Mouse (Mus musculus) embryonic facial prominence, embryonic 11.5 days (tissue): ENCODE results near the gene Dennd4b. TPM values are rescaled to one million over a fixed set of nuclear protein-coding genes. Genes with fewer than 3 reads are reported as not detected.
A peak's percentile ranks its signal among the peaks of the same experiment; 100 is the strongest.
"Not testable (repeated sequence)": the region's sequence is repeated elsewhere in the genome, so short reads cannot be mapped to it uniquely, and the experiment has no call there.

Source experiments
- ATAC-seq: fragments of 200-750 bp; cut with Nextera tagmentation; replicated peaks from 2 replicates; pipeline ENCODE4 v1.8.0; 2017; ENCODE audit warnings: low read depth; ENCODE audit not compliant: insufficient number of reproducible peaks, low FRiP score, low TSS enrichment
- DNase-seq: peaks from one replicate; pipeline ENCODE4 v3.0.0-alpha.2; 2015; ENCODE audit warnings: low spot score
- H3K27ac ChIP-seq: fragments of 300-500 bp; sonication (generic); replicated peaks from 2 replicates; pipeline ENCODE4 v1.5.1; 2014; ENCODE audit warnings: mild to moderate bottlenecking, low read depth, low read length, control low read depth
- H3K27me3 ChIP-seq: fragments of 300-500 bp; sonication (generic); 2 replicates; pipeline ENCODE4 v1.6.1; 2014; ENCODE audit warnings: mild to moderate bottlenecking, low read length, moderate library complexity, mixed read lengths; ENCODE audit not compliant: control insufficient read depth, insufficient read depth
- H3K36me3 ChIP-seq: fragments of 300-500 bp; sonication (generic); replicated peaks from 2 replicates; pipeline ENCODE4 v1.6.1; 2014; ENCODE audit warnings: low read depth, mild to moderate bottlenecking, low read length, moderate library complexity, mixed read lengths; ENCODE audit not compliant: control insufficient read depth, insufficient read depth
- H3K4me1 ChIP-seq: fragments of 300-500 bp; sonication (generic); 2 replicates; pipeline ENCODE4 v1.6.1; 2014; ENCODE audit warnings: low read length, mixed read lengths; ENCODE audit not compliant: control insufficient read depth, insufficient read depth
- H3K4me2 ChIP-seq: fragments of 300-500 bp; sonication (generic); 2 replicates; pipeline ENCODE4 v1.6.1; 2014; ENCODE audit warnings: low read depth, mild to moderate bottlenecking, control low read depth, low read length, moderate library complexity
- H3K4me3 ChIP-seq: fragments of 300-500 bp; sonication (generic); 2 replicates; pipeline ENCODE4 v1.5.1; 2014; ENCODE audit warnings: low read depth, low read length, control low read depth
- H3K9ac ChIP-seq: fragments of 300-500 bp; sonication (generic); replicated peaks from 2 replicates; pipeline ENCODE4 v1.6.1; 2014; ENCODE audit warnings: mild to moderate bottlenecking, control low read depth, low read length
- H3K9me3 ChIP-seq: fragments of 300-500 bp; sonication (generic); replicated peaks from 2 replicates; pipeline ENCODE4 v1.6.1; 2016; ENCODE audit warnings: mild to moderate bottlenecking, low read length, inconsistent platforms, mixed read lengths; ENCODE audit not compliant: control insufficient read depth
- WGBS: fragments of 180-500 bp; shearing (Covaris S2); extraction: QIAGEN DNeasy Blood & Tissue Kit; methylation state at CpG from one replicate; pipeline ENCODE4 v1.1.7; 2014; 5-methylcytosine and 5-hydroxymethylcytosine counted together
- polyA plus RNA-seq: library from polyadenylated mRNA; unstranded; fragments of >200 nt; fragmentation: Nextera tagmentation; extraction: Ambion mirVana; gene quantifications from 2 replicates; pipeline ENCODE4 v1.2.1, GENCODE M21; 2014

Dennd4b gene
- polyA plus RNA-seq, 1 experiment from 2014 or later = 2.6 TPM

- DNase-seq (no peak), ATAC-seq (no peak)
- H3K9ac ChIP-seq = no peak overlapping the region
- no peak overlapping the region for H3K4me2 ChIP-seq
- no peaks in the 10 kb centered on the region for H3K36me3 ChIP-seq
- H3K9me3 ChIP-seq = no peaks in the 10 kb centered on the region
- H3K4me1 ChIP-seq = no peaks in the 10 kb centered on the region
- no peaks in the 10 kb centered on the region for H3K27me3 ChIP-seq
- H3K4me3 ChIP-seq = no peak overlapping the region
- WGBS = 97% methylated on average over 2 of the region's 2 CpGs
- no peak overlapping the region for H3K27ac ChIP-seq
Measured at GRCm38 (mm10) chr3:90284150-90284549, 19.2 kb downstream of the Dennd4b start.

GRCm38 (mm10) chr3:90289403-90289802 lies 24.4 kb downstream of the Dennd4b start:
- not testable (repeated sequence) for ATAC-seq, H3K4me2 ChIP-seq, DNase-seq, H3K4me3 ChIP-seq, H3K27ac ChIP-seq, H3K9me3 ChIP-seq, H3K27me3 ChIP-seq, H3K36me3 ChIP-seq, H3K9ac ChIP-seq, H3K4me1 ChIP-seq
- 65% methylated on average over 2 of the region's 3 CpGs for WGBS

- no peak overlapping the region for H3K4me2 ChIP-seq
- H3K9ac ChIP-seq = no peak overlapping the region
- no peaks in the 10 kb centered on the region for H3K36me3 ChIP-seq
- no peak overlapping the region for H3K4me3 ChIP-seq
- H3K27me3 ChIP-seq = no peaks in the 10 kb centered on the region
- ATAC-seq = no peak
- H3K27ac ChIP-seq = no peak overlapping the region
- no peaks in the 10 kb centered on the region for H3K4me1 ChIP-seq
- DNase-seq = no peak
- 85% methylated on average over 1 of the region's 1 CpGs for WGBS
- no peaks in the 10 kb centered on the region for H3K9me3 ChIP-seq
Measured at GRCm38 (mm10) chr3:90290602-90291001, 25.6 kb downstream of the Dennd4b start.

GRCm38 (mm10) chr3:90291982-90292344 lies 27.0 kb downstream of the Dennd4b start:
- H3K4me2 ChIP-seq = peak overlapping the region; percentile 68
- ATAC-seq (no peak), DNase-seq (no peak)
- no peaks in the 10 kb centered on the region for H3K36me3 ChIP-seq
- peak overlapping the region; percentile 83 for H3K9ac ChIP-seq
- H3K27ac ChIP-seq = peak overlapping the region; percentile 97; the same call in 1 of the 2 replicates
- peak overlapping the region; percentile 87 for H3K4me3 ChIP-seq
- H3K9me3 ChIP-seq = no peaks in the 10 kb centered on the region
- H3K4me1 ChIP-seq = no peaks in the 10 kb centered on the region
- no peaks in the 10 kb centered on the region for H3K27me3 ChIP-seq
- 46% methylated on average over 2 of the region's 2 CpGs for WGBS

- H3K4me1 ChIP-seq = no peaks in the 10 kb centered on the region
- DNase-seq (peak; percentile 100), ATAC-seq (peak; percentile 99)
- H3K9me3 ChIP-seq = no peaks in the 10 kb centered on the region
- H3K36me3 ChIP-seq = no peaks in the 10 kb centered on the region
- no peaks in the 10 kb centered on the region for H3K27me3 ChIP-seq
- under 1% methylated on average over 37 of the region's 47 CpGs for WGBS
- peak within 1 kb of the TSS; percentile 87 for H3K4me3 ChIP-seq
- peak within 1 kb of the TSS; percentile 68 for H3K4me2 ChIP-seq
- H3K9ac ChIP-seq = peak within 1 kb of the TSS; percentile 87
- peak within 1 kb of the TSS; percentile 97 for H3K27ac ChIP-seq
Measured at GRCm38 (mm10) chr3:90292345-90293275, 27.6 kb downstream of the Dennd4b start, which contains the start of gene Gatad2b. Gene Gatad2b (plus strand): TSS chr3:90293178.

- peak overlapping the region; percentile 87 for H3K4me3 ChIP-seq
- H3K4me2 ChIP-seq = peak overlapping the region; percentile 65
- peak overlapping the region; percentile 87 for H3K9ac ChIP-seq
- no peaks in the 10 kb centered on the region for H3K4me1 ChIP-seq
- peak overlapping the region; percentile 97 for H3K27ac ChIP-seq
- ATAC-seq (peak; percentile 2), DNase-seq (peak; percentile 88)
- H3K9me3 ChIP-seq = no peaks in the 10 kb centered on the region
- H3K36me3 ChIP-seq = no peaks in the 10 kb centered on the region
- H3K27me3 ChIP-seq = no peaks in the 10 kb centered on the region
- WGBS = under 1% methylated on average over 21 of the region's 68 CpGs
Measured at GRCm38 (mm10) chr3:90293352-90294063, 28.5 kb downstream of the Dennd4b start.

- Histone ChIP-seq H3K4me2 (peak overlapping the region; percentile 65), H3K36me3 (no peaks in the 10 kb centered on the region), H3K4me1 (no peaks in the 10 kb centered on the region), H3K4me3 (peak overlapping the region; percentile 87), H3K27ac (peak overlapping the region; percentile 97), H3K9me3 (no peaks in the 10 kb centered on the region), H3K27me3 (no peaks in the 10 kb centered on the region), H3K9ac (peak overlapping the region; percentile 87)
- 1% methylated on average over 11 of the region's 11 CpGs for WGBS
- ATAC-seq (no peak), DNase-seq (peak; percentile 37)
Measured at GRCm38 (mm10) chr3:90294064-90294440, 29.1 kb downstream of the Dennd4b start.

GRCm38 (mm10) chr3:90294651-90295050 lies 29.7 kb downstream of the Dennd4b start:
- no peak for ATAC-seq
- WGBS = 72% methylated on average over 2 of the region's 2 CpGs
- Histone ChIP-seq H3K4me1 (no peaks in the 10 kb centered on the region), H3K9me3 (no peaks in the 10 kb centered on the region), H3K27ac (no peak overlapping the region), H3K4me3 (peak overlapping the region; percentile 87), H3K4me2 (peak overlapping the region; percentile 65), H3K27me3 (no peaks in the 10 kb centered on the region), H3K9ac (peak overlapping the region; percentile 87), H3K36me3 (no peaks in the 10 kb centered on the region)
- no peak for DNase-seq
